ENCODE assay signal across 12 mouse cellular contexts in genomic region chr11:121231628-121232291, GRCm38 (mm10). TPM values are rescaled to one million over a fixed set of nuclear protein-coding genes. Genes with fewer than 3 reads are reported as not detected.
DNase-seq lines count a peak whose midpoint lies in the region; ATAC-seq and TF ChIP-seq lines count a peak whose summit lies in the region.
"Had no signal": no experiment of that assay in that cellular context is flagged by ENCODE, and none has a peak within 500 bp of the region (broad histone marks: within the 10 kb centered on the region; RNA-seq: fewer than 3 reads in every experiment).

No protein-coding gene starts in this region.

- H3K36me3 ChIP-seq in heart, embryonic 11.5 days (ENCODE audit: control insufficient read depth, insufficient read depth, low read length), result no peaks in the 10 kb centered on the region
- peaks cover 2% of the 10 kb centered on the region for H3K36me3 ChIP-seq in liver, embryonic 14.5 days (replicated peaks; ENCODE audit: control insufficient read depth, insufficient read depth, low read depth)
- no peaks in the 10 kb centered on the region for H3K36me3 ChIP-seq in midbrain, embryonic 15.5 days (replicated peaks)

- DNase-seq in layer of hippocampus, adult 2 months (ENCODE audit: low spot score in 2 of 2), result peak; percentile 32 to 34
- DNase-seq in layer of hippocampus, adult 9-10 months (ENCODE audit: low spot score), result no peak
- peak; percentile 66 for DNase-seq in brain, adult 2 months (ENCODE audit: low read depth, low spot score)
- peak in 1 of 3 experiments; percentile 20 for DNase-seq in liver, embryonic 14.5 days (ENCODE audit: low read depth in 3 of 3, low spot score in 3 of 3)
- DNase-seq in adrenal gland, adult 18-20 months (ENCODE audit: low spot score in 2 of 2), result no peak
- DNase-seq: adrenal gland, adult 2 months; layer of hippocampus, postnatal 36 days had no signal

- WGBS in heart, embryonic 11.5 days (ENCODE audit: insufficient replicate concordance), result 37% methylated on average over 4 of the region's 4 CpGs
- 22% methylated on average over 4 of the region's 4 CpGs for WGBS in liver, embryonic 14.5 days (ENCODE audit: insufficient replicate concordance)
- WGBS in midbrain, embryonic 15.5 days, result 49% methylated on average over 4 of the region's 4 CpGs

- no peak overlapping the region for H3K4me3 ChIP-seq in layer of hippocampus, adult 2 months
- no peak overlapping the region for H3K4me3 ChIP-seq in heart, embryonic 11.5 days (ENCODE audit: low read depth, low read length)
- no peak overlapping the region for H3K4me3 ChIP-seq in liver, embryonic 14.5 days (ENCODE audit: insufficient read depth in 1 of 2, low read depth in 2 of 2, low read length in 2 of 2)
- no peak overlapping the region for H3K4me3 ChIP-seq in midbrain, embryonic 15.5 days
- H3K4me3 ChIP-seq: forebrain, embryonic 15.5 days had no signal

- TF ChIP-seq CTCF in layer of hippocampus, adult 2 months (conservative IDR thresholded peaks at IDR 0.05), result no peak
- TF ChIP-seq CTCF in liver, embryonic 14.5 days (IDR thresholded peaks at IDR 0.05; ENCODE audit: low read depth), result no peak

- no peaks in the 10 kb centered on the region for H3K9me3 ChIP-seq in heart, embryonic 11.5 days (replicated peaks; ENCODE audit: control insufficient read depth, low read length)
- no peaks in the 10 kb centered on the region for H3K9me3 ChIP-seq in liver, embryonic 14.5 days (ENCODE audit: control insufficient read depth, low read length)
- no peaks in the 10 kb centered on the region for H3K9me3 ChIP-seq in midbrain, embryonic 15.5 days
- H3K9me3 ChIP-seq: forebrain, embryonic 15.5 days had no signal

- no peak for TF ChIP-seq EP300 in liver, embryonic 14.5 days (IDR thresholded peaks at IDR 0.05; ENCODE audit: low read depth)

- no peak overlapping the region for H3K4me2 ChIP-seq in heart, embryonic 11.5 days
- H3K4me2 ChIP-seq in liver, embryonic 14.5 days (ENCODE audit: low read depth), result peak overlapping the region; percentile 8
- no peak overlapping the region for H3K4me2 ChIP-seq in midbrain, embryonic 15.5 days
- H3K4me2 ChIP-seq: forebrain, embryonic 15.5 days had no signal

- no peaks in the 10 kb centered on the region for H3K27me3 ChIP-seq in heart, embryonic 11.5 days (ENCODE audit: control insufficient read depth, insufficient read depth, low read length)
- no peaks in the 10 kb centered on the region for H3K27me3 ChIP-seq in liver, embryonic 14.5 days (ENCODE audit: control insufficient read depth, insufficient read depth, low read length)
- no peaks in the 10 kb centered on the region for H3K27me3 ChIP-seq in midbrain, embryonic 15.5 days (replicated peaks)
- H3K27me3 ChIP-seq: forebrain, embryonic 15.5 days had no signal

- peaks cover 18% of the 10 kb centered on the region for H3K4me1 ChIP-seq in heart, embryonic 11.5 days (ENCODE audit: control insufficient read depth, insufficient read depth, low read length)
- peaks cover 45 to 52% of the 10 kb centered on the region in 2 experiments for H3K4me1 ChIP-seq in liver, embryonic 14.5 days (replicated peaks; ENCODE audit: control insufficient read depth in 2 of 2, insufficient read depth in 2 of 2, low read length in 1 of 2)
- peaks cover 34% of the 10 kb centered on the region for H3K4me1 ChIP-seq in midbrain, embryonic 15.5 days

- H3K27ac ChIP-seq in layer of hippocampus, adult 2 months, result peak overlapping the region; percentile 52
- peak overlapping the region; percentile 68 for H3K27ac ChIP-seq in heart, embryonic 11.5 days (ENCODE audit: low read depth, low read length)
- H3K27ac ChIP-seq in liver, embryonic 14.5 days, result peak overlapping the region; percentile 70
- no peak overlapping the region for H3K27ac ChIP-seq in midbrain, embryonic 15.5 days
- H3K27ac ChIP-seq: forebrain, embryonic 15.5 days; macrophage had no signal

- ATAC-seq in heart, embryonic 11.5 days (replicated peaks; ENCODE audit: insufficient number of reproducible peaks, low FRiP score, low TSS enrichment), result no peak
- ATAC-seq in liver, embryonic 14.5 days (ENCODE audit: insufficient read depth), result no peak
- no peak for ATAC-seq in erythroid progenitor cell, adult 5-6 weeks (replicated peaks; ENCODE audit: low FRiP score, poor library complexity, severe bottlenecking)
- ATAC-seq in midbrain, embryonic 15.5 days (replicated peaks), result no peak
- ATAC-seq: forebrain, embryonic 15.5 days had no signal

- H3K9ac ChIP-seq in heart, embryonic 11.5 days (ENCODE audit: low read depth, low read length), result 0 out of 2 replicates have a peak overlapping the region, but pooled peaks have one; percentile 39
- H3K9ac ChIP-seq in liver, embryonic 14.5 days (replicated peaks), result peak overlapping the region; percentile 20
- H3K9ac ChIP-seq in midbrain, embryonic 15.5 days, result no peak overlapping the region
- H3K9ac ChIP-seq: forebrain, embryonic 15.5 days had no signal

RNA-seq across cellular contexts. Expression of gene Cybc1, which starts 2.6 kb away (rescaled TPM):
- 10 to 100 TPM; 20.5 to 21.4 TPM for total RNA-seq in layer of hippocampus, adult 2 months (2021)
- 20.5 and 21.7 TPM in 2 replicates for polyA plus RNA-seq in heart, embryonic 11.5 days (2014; fragmentation: Nextera tagmentation; extraction: Ambion mirVana)
- 14.8 and 16.1 TPM in 2 replicates for polyA plus RNA-seq in liver, embryonic 14.5 days (2012; rRNA removed)
- 19.7 and 20.3 TPM in 2 replicates for polyA plus RNA-seq in liver, embryonic 14.5 days (2014; fragmentation: Nextera tagmentation; extraction: Ambion mirVana)
- total RNA-seq in adrenal gland, adult 18-20 months (2021), result 10 to 100 TPM; 21.7 to 25.2 TPM
- total RNA-seq in erythroid progenitor cell, adult 5-6 weeks (2015; ENCODE audit: low replicate concordance), result 24.3 and 34.6 TPM in 2 replicates
- total RNA-seq in erythroid progenitor cell, adult 5-6 weeks (2017; ENCODE audit: low replicate concordance), result 27.3 and 47.9 TPM in 2 replicates
- 38.4 and 41.4 TPM in 2 replicates for polyA plus RNA-seq in midbrain, embryonic 15.5 days (2015; fragmentation: Nextera tagmentation; extraction: Ambion mirVana)

RNA-seq across cellular contexts. Expression of gene Narf, which starts 5.3 kb away (rescaled TPM):
- total RNA-seq in layer of hippocampus, adult 2 months (2021), result 10 to 100 TPM; 42.4 to 48.1 TPM
- 51.3 and 61.0 TPM in 2 replicates for polyA plus RNA-seq in heart, embryonic 11.5 days (2014; fragmentation: Nextera tagmentation; extraction: Ambion mirVana)
- polyA plus RNA-seq in liver, embryonic 14.5 days (2012; rRNA removed), result 27.9 and 46.6 TPM in 2 replicates
- polyA plus RNA-seq in liver, embryonic 14.5 days (2014; fragmentation: Nextera tagmentation; extraction: Ambion mirVana), result 108 and 110 TPM in 2 replicates
- total RNA-seq in adrenal gland, adult 18-20 months (2021), result 10 to 100 TPM; 14.4 to 15.2 TPM
- 109 and 126 TPM in 2 replicates for total RNA-seq in erythroid progenitor cell, adult 5-6 weeks (2015; ENCODE audit: low replicate concordance)
- 181 and 186 TPM in 2 replicates for total RNA-seq in erythroid progenitor cell, adult 5-6 weeks (2017; ENCODE audit: low replicate concordance)
- 101 and 106 TPM in 2 replicates for polyA plus RNA-seq in midbrain, embryonic 15.5 days (2015; fragmentation: Nextera tagmentation; extraction: Ambion mirVana)

RNA-seq across cellular contexts. Expression of gene Ogfod3, which starts 27.2 kb away (rescaled TPM):
- total RNA-seq in layer of hippocampus, adult 2 months (2021), result 1 to 10 TPM; 6.7 to 7.7 TPM
- 25.3 and 29.9 TPM in 2 replicates for polyA plus RNA-seq in heart, embryonic 11.5 days (2014; fragmentation: Nextera tagmentation; extraction: Ambion mirVana)
- 4.0 and 5.6 TPM in 2 replicates for polyA plus RNA-seq in liver, embryonic 14.5 days (2012; rRNA removed)
- 13.3 and 15.3 TPM in 2 replicates for polyA plus RNA-seq in liver, embryonic 14.5 days (2014; fragmentation: Nextera tagmentation; extraction: Ambion mirVana)
- total RNA-seq in adrenal gland, adult 18-20 months (2021), result 10 to 100 TPM; 24.1 to 27.0 TPM
- 4.3 and 8.4 TPM in 2 replicates for total RNA-seq in erythroid progenitor cell, adult 5-6 weeks (2015; ENCODE audit: low replicate concordance)
- 1.9 and 2.1 TPM in 2 replicates for total RNA-seq in erythroid progenitor cell, adult 5-6 weeks (2017; ENCODE audit: low replicate concordance)
- polyA plus RNA-seq in midbrain, embryonic 15.5 days (2015; fragmentation: Nextera tagmentation; extraction: Ambion mirVana), result 22.4 and 26.6 TPM in 2 replicates

RNA-seq across cellular contexts. Expression of gene Hexdc, which starts 27.5 kb away (rescaled TPM):
- 10 to 100 TPM; 19.3 to 26.3 TPM for total RNA-seq in layer of hippocampus, adult 2 months (2021)
- polyA plus RNA-seq in heart, embryonic 11.5 days (2014; fragmentation: Nextera tagmentation; extraction: Ambion mirVana), result 6.2 and 7.9 TPM in 2 replicates
- polyA plus RNA-seq in liver, embryonic 14.5 days (2012; rRNA removed), result 7.4 and 8.1 TPM in 2 replicates
- 2.3 and 2.7 TPM in 2 replicates for polyA plus RNA-seq in liver, embryonic 14.5 days (2014; fragmentation: Nextera tagmentation; extraction: Ambion mirVana)
- 10 to 100 TPM in 1 of 2 experiments, 1 to 10 TPM in 1; 9.0 to 10.1 TPM for total RNA-seq in adrenal gland, adult 18-20 months (2021)
- total RNA-seq in erythroid progenitor cell, adult 5-6 weeks (2015; ENCODE audit: low replicate concordance), result 0.42 and 0.72 TPM in 2 replicates
- total RNA-seq in erythroid progenitor cell, adult 5-6 weeks (2017; ENCODE audit: low replicate concordance), result 4.7 and 5.8 TPM in 2 replicates
- 33.7 and 34.6 TPM in 2 replicates for polyA plus RNA-seq in midbrain, embryonic 15.5 days (2015; fragmentation: Nextera tagmentation; extraction: Ambion mirVana)

RNA-seq across cellular contexts. Expression of gene Foxk2, which starts 28.0 kb away (rescaled TPM):
- total RNA-seq in layer of hippocampus, adult 2 months (2021), result 10 to 100 TPM; 69.1 to 76.5 TPM
- 8.4 and 8.6 TPM in 2 replicates for polyA plus RNA-seq in heart, embryonic 11.5 days (2014; fragmentation: Nextera tagmentation; extraction: Ambion mirVana)
- 9.9 and 10.0 TPM in 2 replicates for polyA plus RNA-seq in liver, embryonic 14.5 days (2012; rRNA removed)
- polyA plus RNA-seq in liver, embryonic 14.5 days (2014; fragmentation: Nextera tagmentation; extraction: Ambion mirVana), result 3.1 and 4.2 TPM in 2 replicates
- total RNA-seq in adrenal gland, adult 18-20 months (2021), result 10 to 100 TPM; 41.6 to 45.5 TPM
- total RNA-seq in erythroid progenitor cell, adult 5-6 weeks (2015; ENCODE audit: low replicate concordance), result 16.6 and 18.4 TPM in 2 replicates
- 15.8 and 32.2 TPM in 2 replicates for total RNA-seq in erythroid progenitor cell, adult 5-6 weeks (2017; ENCODE audit: low replicate concordance)
- 14.3 and 17.1 TPM in 2 replicates for polyA plus RNA-seq in midbrain, embryonic 15.5 days (2015; fragmentation: Nextera tagmentation; extraction: Ambion mirVana)

Comparison
In these comparisons a context has a peak if more than half of its experiments do, and no peak if none do; other contexts are left out.
1. DNase-seq: peak in layer of hippocampus, adult 2 months (2 of 2) and brain, adult 2 months (single experiment); none in layer of hippocampus, adult 9-10 months (single experiment) and adrenal gland, adult 18-20 months (0 of 2).